Mouse (Mus musculus): ENCODE data around the gene Xpo5. TPM values are rescaled to one million over a fixed set of nuclear protein-coding genes. Genes with fewer than 3 reads are reported as not detected.

The Xpo5 gene
- total RNA-seq, 1 experiment, result 63.2 TPM

- no peak for TF ChIP-seq ZNF384 (IDR thresholded peaks at IDR 0.05; ENCODE audit: low read depth, low read length)
- TF ChIP-seq ZC3H11A (IDR thresholded peaks at IDR 0.05; ENCODE audit: borderline replicate concordance, low read depth, low read length), result no peak
- no peak for TF ChIP-seq MAFK (IDR thresholded peaks at IDR 0.05; ENCODE audit: insufficient read depth, low read depth, low read length)
- TF ChIP-seq HCFC1 (IDR thresholded peaks at IDR 0.05; ENCODE audit: borderline replicate concordance, insufficient read depth, low read length), result no peak
- TF ChIP-seq CHD2 (IDR thresholded peaks at IDR 0.05; ENCODE audit: low read depth, low read length), result no peak
- in situ Hi-C loops (cut with MboI; ENCODE audit: low sequenced_read_pairs in 2 of 2, unreplicated experiment in 2 of 2), result no loop called here
- Histone ChIP-seq H3K4me3 (ENCODE audit: insufficient read depth in 1 of 2, low read depth in 1 of 2, low read length in 2 of 2, poor library complexity in 1 of 2, severe bottlenecking in 1 of 2) (no peak overlapping the region), H3K36me3 (ENCODE audit: control insufficient read depth, insufficient read depth, low read length, poor library complexity, severe bottlenecking) (peaks cover 30% of the 10 kb centered on the region), H3K9ac (ENCODE audit: insufficient read depth, low read depth, low read length, poor library complexity, severe bottlenecking) (no peak overlapping the region), H3K4me1 (ENCODE audit: control insufficient read depth in 2 of 2, insufficient read depth in 2 of 2, low read length in 2 of 2, poor library complexity in 1 of 2) (0 out of 4 replicates have a peak, but pooled peaks cover 0 to 1% of the 10 kb centered on the region in 2 experiments), H3K27ac (ENCODE audit: insufficient read depth, low read depth, low read length, poor library complexity, severe bottlenecking) (no peak overlapping the region), H3K9me3 (ENCODE audit: control insufficient read depth, insufficient read depth, low read depth, low read length) (no peaks in the 10 kb centered on the region)
- no peak for DNase-seq (ENCODE audit: low read depth, low spot score)
Observed at GRCm38 (mm10) chr17:46168318-46168717, 34.3 kb upstream of the Xpo5 start.

GRCm38 (mm10) chr17:46168768-46169167, 33.8 kb upstream of the Xpo5 start:
- no peak for DNase-seq (ENCODE audit: low read depth, low spot score)
- Histone ChIP-seq H3K27ac (ENCODE audit: insufficient read depth, low read depth, low read length, poor library complexity, severe bottlenecking) (no peak overlapping the region), H3K4me3 (ENCODE audit: insufficient read depth in 1 of 2, low read depth in 1 of 2, low read length in 2 of 2, poor library complexity in 1 of 2, severe bottlenecking in 1 of 2) (no peak overlapping the region), H3K9me3 (ENCODE audit: control insufficient read depth, insufficient read depth, low read depth, low read length) (no peaks in the 10 kb centered on the region), H3K9ac (ENCODE audit: insufficient read depth, low read depth, low read length, poor library complexity, severe bottlenecking) (no peak overlapping the region), H3K4me1 (ENCODE audit: control insufficient read depth in 2 of 2, insufficient read depth in 2 of 2, low read length in 2 of 2, poor library complexity in 1 of 2) (0 out of 4 replicates have a peak, but pooled peaks cover 0 to 1% of the 10 kb centered on the region in 2 experiments), H3K36me3 (ENCODE audit: control insufficient read depth, insufficient read depth, low read length, poor library complexity, severe bottlenecking) (peaks cover 30% of the 10 kb centered on the region)
- no peak for TF ChIP-seq HCFC1 (IDR thresholded peaks at IDR 0.05; ENCODE audit: borderline replicate concordance, insufficient read depth, low read length)
- TF ChIP-seq ZC3H11A (IDR thresholded peaks at IDR 0.05; ENCODE audit: borderline replicate concordance, low read depth, low read length), result no peak
- no peak for TF ChIP-seq MAFK (IDR thresholded peaks at IDR 0.05; ENCODE audit: insufficient read depth, low read depth, low read length)
- no peak for TF ChIP-seq CHD2 (IDR thresholded peaks at IDR 0.05; ENCODE audit: low read depth, low read length)
- no peak for TF ChIP-seq ZNF384 (IDR thresholded peaks at IDR 0.05; ENCODE audit: low read depth, low read length)
- in situ Hi-C loops (cut with MboI; ENCODE audit: low sequenced_read_pairs in 2 of 2, unreplicated experiment in 2 of 2), result no loop called here

DNA sequence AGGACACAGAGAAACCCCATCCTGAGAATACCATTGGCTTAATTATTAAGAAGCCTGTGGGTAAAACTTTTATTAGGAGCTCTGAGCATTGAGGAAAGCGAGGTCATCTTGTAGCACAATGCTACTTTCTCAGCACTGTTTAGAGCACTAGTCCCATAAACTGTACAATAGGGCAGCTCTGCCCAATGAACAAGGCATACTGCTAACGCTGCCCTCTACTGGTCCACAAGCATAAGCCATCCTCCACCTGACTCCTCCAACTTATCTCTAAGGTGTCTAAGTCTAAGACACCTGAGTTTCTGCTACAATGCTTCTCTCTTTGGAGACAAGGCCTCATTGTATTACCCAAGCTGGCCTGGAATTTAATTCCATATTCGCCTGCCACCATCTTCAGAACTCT, 32.0 kb upstream of the Xpo5 start:
- 0 out of 4 replicates have a peak, but pooled peaks cover 0 to 1% of the 10 kb centered on the region in 2 experiments for H3K4me1 ChIP-seq (ENCODE audit: control insufficient read depth in 2 of 2, insufficient read depth in 2 of 2, low read length in 2 of 2, poor library complexity in 1 of 2)
- H3K4me3 ChIP-seq (ENCODE audit: insufficient read depth in 1 of 2, low read depth in 1 of 2, low read length in 2 of 2, poor library complexity in 1 of 2, severe bottlenecking in 1 of 2), result no peak overlapping the region
- in situ Hi-C loops (cut with MboI; ENCODE audit: low sequenced_read_pairs in 2 of 2, unreplicated experiment in 2 of 2), result no loop called here
- DNase-seq (ENCODE audit: low read depth, low spot score), result no peak
- H3K36me3 ChIP-seq (ENCODE audit: control insufficient read depth, insufficient read depth, low read length, poor library complexity, severe bottlenecking), result peaks cover 30% of the 10 kb centered on the region
- H3K9ac ChIP-seq (ENCODE audit: insufficient read depth, low read depth, low read length, poor library complexity, severe bottlenecking), result no peak overlapping the region
- no peaks in the 10 kb centered on the region for H3K9me3 ChIP-seq (ENCODE audit: control insufficient read depth, insufficient read depth, low read depth, low read length)
- TF ChIP-seq HCFC1 (IDR thresholded peaks at IDR 0.05; ENCODE audit: borderline replicate concordance, insufficient read depth, low read length), result no peak
- TF ChIP-seq CHD2 (IDR thresholded peaks at IDR 0.05; ENCODE audit: low read depth, low read length), result no peak
- no peak for TF ChIP-seq ZNF384 (IDR thresholded peaks at IDR 0.05; ENCODE audit: low read depth, low read length)
- no peak for TF ChIP-seq ZC3H11A (IDR thresholded peaks at IDR 0.05; ENCODE audit: borderline replicate concordance, low read depth, low read length)
- TF ChIP-seq MAFK (IDR thresholded peaks at IDR 0.05; ENCODE audit: insufficient read depth, low read depth, low read length), result no peak
- H3K27ac ChIP-seq (ENCODE audit: insufficient read depth, low read depth, low read length, poor library complexity, severe bottlenecking), result no peak overlapping the region

- 0 out of 2 replicates have a peak, but pooled peaks have one; percentile 23 for TF ChIP-seq MAFK (IDR thresholded peaks at IDR 0.05; ENCODE audit: insufficient read depth, low read depth, low read length)
- no peak for TF ChIP-seq ZC3H11A (IDR thresholded peaks at IDR 0.05; ENCODE audit: borderline replicate concordance, low read depth, low read length)
- Histone ChIP-seq H3K9me3 (ENCODE audit: control insufficient read depth, insufficient read depth, low read depth, low read length) (no peaks in the 10 kb centered on the region), H3K27ac (ENCODE audit: insufficient read depth, low read depth, low read length, poor library complexity, severe bottlenecking) (no peak overlapping the region), H3K4me3 (ENCODE audit: insufficient read depth in 1 of 2, low read depth in 1 of 2, low read length in 2 of 2, poor library complexity in 1 of 2, severe bottlenecking in 1 of 2) (no peak overlapping the region), H3K4me1 (ENCODE audit: control insufficient read depth in 2 of 2, insufficient read depth in 2 of 2, low read length in 2 of 2, poor library complexity in 1 of 2) (peaks cover 0 to 2% of the 10 kb centered on the region in 2 experiments; a peak in 1 of 4 replicates), H3K36me3 (ENCODE audit: control insufficient read depth, insufficient read depth, low read length, poor library complexity, severe bottlenecking) (peaks cover 19% of the 10 kb centered on the region), H3K9ac (ENCODE audit: insufficient read depth, low read depth, low read length, poor library complexity, severe bottlenecking) (no peak overlapping the region)
- in situ Hi-C loops (cut with MboI; ENCODE audit: low sequenced_read_pairs in 2 of 2, unreplicated experiment in 2 of 2), result no loop called here
- DNase-seq (ENCODE audit: low read depth, low spot score), result no peak
Observed at GRCm38 (mm10) chr17:46182273-46182672, 20.3 kb upstream of the Xpo5 start.

GRCm38 (mm10) chr17:46188829-46189228, 13.8 kb upstream of the Xpo5 start:
- Histone ChIP-seq H3K4me1 (ENCODE audit: control insufficient read depth in 2 of 2, insufficient read depth in 2 of 2, low read length in 2 of 2, poor library complexity in 1 of 2) (no peaks in the 10 kb centered on the region), H3K27ac (ENCODE audit: insufficient read depth, low read depth, low read length, poor library complexity, severe bottlenecking) (no peak overlapping the region), H3K4me3 (ENCODE audit: insufficient read depth in 1 of 2, low read depth in 1 of 2, low read length in 2 of 2, poor library complexity in 1 of 2, severe bottlenecking in 1 of 2) (no peak overlapping the region), H3K9me3 (ENCODE audit: control insufficient read depth, insufficient read depth, low read depth, low read length) (no peaks in the 10 kb centered on the region), H3K9ac (ENCODE audit: insufficient read depth, low read depth, low read length, poor library complexity, severe bottlenecking) (no peak overlapping the region), H3K36me3 (ENCODE audit: control insufficient read depth, insufficient read depth, low read length, poor library complexity, severe bottlenecking) (peaks cover 15% of the 10 kb centered on the region)
- no peak for DNase-seq (ENCODE audit: low read depth, low spot score)
- in situ Hi-C loops (cut with MboI; ENCODE audit: low sequenced_read_pairs in 2 of 2, unreplicated experiment in 2 of 2), result no loop called here
- TF ChIP-seq ZNF384 (IDR thresholded peaks at IDR 0.05; ENCODE audit: low read depth, low read length), result no peak
- TF ChIP-seq MAFK (IDR thresholded peaks at IDR 0.05; ENCODE audit: insufficient read depth, low read depth, low read length), result no peak
- TF ChIP-seq HCFC1 (IDR thresholded peaks at IDR 0.05; ENCODE audit: borderline replicate concordance, insufficient read depth, low read length), result no peak
- TF ChIP-seq ZC3H11A (IDR thresholded peaks at IDR 0.05; ENCODE audit: borderline replicate concordance, low read depth, low read length), result no peak
- no peak for TF ChIP-seq CHD2 (IDR thresholded peaks at IDR 0.05; ENCODE audit: low read depth, low read length)

Measured in ES-E14 (cell line).